Mouse (Mus musculus) erythroblast, embryonic 14.5 days (primary cell): ENCODE results near the gene Zmym5.
"Not testable (repeated sequence)": the region's sequence is repeated elsewhere in the genome, so short reads cannot be mapped to it uniquely, and the experiment has no call there.

Experiments
- GATA1 ChIP-seq: IDR thresholded peaks from 2 replicates; pipeline ENCODE4 v1.6.1; 2012; ENCODE audit warnings: low read length, inconsistent platforms, mixed read lengths
- TAL1 ChIP-seq: IDR thresholded peaks from 3 replicates; pipeline ENCODE4 v1.6.1; 2012; ENCODE audit warnings: low read length, inconsistent platforms, mixed read lengths

- TF ChIP-seq GATA1, TAL1: not testable (repeated sequence)
These were observed 480 bp downstream of the Zmym5 start for GRCm38 (mm10) chr14:56810781-56811690.
